Mouse (Mus musculus): ENCODE results near the gene Thsd7a. TPM values are rescaled to one million over a fixed set of nuclear protein-coding genes. Genes with fewer than 3 reads are reported as not detected.

The Thsd7a gene
- polyA plus RNA-seq, 1 experiment from 2014 or later, result 2.5 TPM

GRCm38 (mm10) chr6:12315070-12315909 is 433.9 kb downstream of the Thsd7a start:
- no peak overlapping the region for H3K4me2 ChIP-seq
- H3K9me3 ChIP-seq (replicated peaks; ENCODE audit: control insufficient read depth, low read length), result no peaks in the 10 kb centered on the region
- WGBS (ENCODE audit: insufficient replicate concordance), result 56% methylated on average over 7 of the region's 7 CpGs
- no peak for ATAC-seq (replicated peaks; ENCODE audit: insufficient number of reproducible peaks, low FRiP score, low TSS enrichment)
- no peak overlapping the region for H3K27ac ChIP-seq (ENCODE audit: low read depth, low read length)
- no peaks in the 10 kb centered on the region for H3K27me3 ChIP-seq (ENCODE audit: control insufficient read depth, insufficient read depth, low read length)
- H3K4me1 ChIP-seq (ENCODE audit: control insufficient read depth, insufficient read depth, low read length), result no peaks in the 10 kb centered on the region
- H3K9ac ChIP-seq (ENCODE audit: low read depth, low read length), result no peak overlapping the region
- H3K36me3 ChIP-seq (ENCODE audit: control insufficient read depth, insufficient read depth, low read length), result no peaks in the 10 kb centered on the region
- no peak overlapping the region for H3K4me3 ChIP-seq (ENCODE audit: low read depth, low read length)

DNA sequence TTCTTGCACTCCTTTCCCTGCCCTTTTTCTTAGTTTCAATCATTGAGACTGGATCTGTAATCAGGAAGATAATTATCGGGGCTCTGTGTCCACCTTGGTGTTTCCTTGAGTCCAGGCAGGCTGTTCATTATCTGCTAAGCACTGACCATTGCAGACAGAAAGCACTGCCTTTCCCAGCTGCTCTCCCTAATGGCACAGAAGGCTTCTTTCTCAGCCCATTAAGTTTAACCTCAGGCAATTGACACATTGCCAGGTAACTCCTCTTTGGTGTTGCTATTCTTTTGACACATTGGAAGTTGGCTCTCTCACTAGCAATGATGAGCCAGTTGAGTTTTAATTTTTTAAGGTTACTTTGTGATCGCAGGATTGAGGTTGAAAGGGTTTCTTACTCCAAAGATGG is 441.7 kb downstream of the Thsd7a start:
- no peaks in the 10 kb centered on the region for H3K36me3 ChIP-seq (ENCODE audit: control insufficient read depth, insufficient read depth, low read length)
- no peak overlapping the region for H3K27ac ChIP-seq (ENCODE audit: low read depth, low read length)
- H3K9ac ChIP-seq (ENCODE audit: low read depth, low read length), result no peak overlapping the region
- no peak for ATAC-seq (replicated peaks; ENCODE audit: insufficient number of reproducible peaks, low FRiP score, low TSS enrichment)
- peaks cover 4% of the 10 kb centered on the region for H3K9me3 ChIP-seq (replicated peaks; ENCODE audit: control insufficient read depth, low read length)
- no peak overlapping the region for H3K4me3 ChIP-seq (ENCODE audit: low read depth, low read length)
- 83% methylated on average over 2 of the region's 2 CpGs for WGBS (ENCODE audit: insufficient replicate concordance)
- H3K27me3 ChIP-seq (ENCODE audit: control insufficient read depth, insufficient read depth, low read length), result no peaks in the 10 kb centered on the region
- H3K4me1 ChIP-seq (ENCODE audit: control insufficient read depth, insufficient read depth, low read length), result no peaks in the 10 kb centered on the region
- no peak overlapping the region for H3K4me2 ChIP-seq

- Histone ChIP-seq H3K4me2 (no peak overlapping the region), H3K9ac (ENCODE audit: low read depth, low read length) (no peak overlapping the region), H3K4me3 (ENCODE audit: low read depth, low read length) (no peak overlapping the region), H3K4me1 (ENCODE audit: control insufficient read depth, insufficient read depth, low read length) (no peaks in the 10 kb centered on the region), H3K9me3 (replicated peaks; ENCODE audit: control insufficient read depth, low read length) (no peaks in the 10 kb centered on the region), H3K36me3 (ENCODE audit: control insufficient read depth, insufficient read depth, low read length) (no peaks in the 10 kb centered on the region), H3K27ac (ENCODE audit: low read depth, low read length) (no peak overlapping the region), H3K27me3 (ENCODE audit: control insufficient read depth, insufficient read depth, low read length) (no peaks in the 10 kb centered on the region)
- 73% methylated on average over 15 of the region's 15 CpGs for WGBS (ENCODE audit: insufficient replicate concordance)
- ATAC-seq (replicated peaks; ENCODE audit: insufficient number of reproducible peaks, low FRiP score, low TSS enrichment), result no peak
Measured at GRCm38 (mm10) chr6:12262641-12263400, 486.4 kb downstream of the Thsd7a start.
